Mouse (Mus musculus) urinary bladder, postnatal 10 days (tissue): ENCODE data around the gene Cercam.

Experiments used
- DNase-seq: peaks from one replicate; pipeline ENCODE4 v3.0.0; 2022; ENCODE audit warnings: low spot score

Cercam gene

DNA sequence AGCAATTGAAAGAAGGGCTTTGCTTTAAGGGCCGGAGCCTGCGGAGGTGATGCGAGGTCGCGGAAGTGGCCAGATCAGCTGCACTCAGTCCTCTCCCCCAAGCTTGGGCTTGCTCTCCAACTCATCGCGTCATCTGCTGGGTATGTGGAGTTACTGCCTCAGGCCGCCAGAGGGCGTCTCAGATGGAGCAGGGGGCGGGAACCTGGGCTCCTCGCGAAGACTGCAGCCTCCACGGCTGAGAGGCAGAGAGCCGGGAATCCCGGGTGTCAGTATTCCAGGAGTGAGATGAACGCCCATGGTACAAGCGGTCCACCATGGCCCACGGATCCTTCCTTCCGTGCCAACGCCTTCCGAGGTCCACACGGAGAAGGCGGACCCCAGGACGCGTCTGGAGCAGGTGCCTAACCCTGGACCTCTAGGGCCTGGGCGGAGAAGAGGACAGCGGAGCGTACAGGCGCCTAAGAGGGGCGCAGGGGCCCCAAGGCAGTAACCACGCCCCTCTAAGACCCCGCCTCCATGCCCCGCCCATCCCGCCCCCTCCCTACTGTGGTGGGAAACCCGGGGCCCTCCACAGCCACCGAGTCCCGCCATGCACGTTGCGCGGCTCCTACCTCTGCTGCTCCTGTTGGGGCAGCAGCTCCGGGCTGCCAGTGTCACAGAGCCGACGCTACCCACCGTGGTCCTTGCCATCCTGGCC is at the start of gene Cercam:
Cercam (plus strand) TSS at position 216 of the 697 bp plus-strand sequence.
- DNase-seq: peak; percentile 67

DNA sequence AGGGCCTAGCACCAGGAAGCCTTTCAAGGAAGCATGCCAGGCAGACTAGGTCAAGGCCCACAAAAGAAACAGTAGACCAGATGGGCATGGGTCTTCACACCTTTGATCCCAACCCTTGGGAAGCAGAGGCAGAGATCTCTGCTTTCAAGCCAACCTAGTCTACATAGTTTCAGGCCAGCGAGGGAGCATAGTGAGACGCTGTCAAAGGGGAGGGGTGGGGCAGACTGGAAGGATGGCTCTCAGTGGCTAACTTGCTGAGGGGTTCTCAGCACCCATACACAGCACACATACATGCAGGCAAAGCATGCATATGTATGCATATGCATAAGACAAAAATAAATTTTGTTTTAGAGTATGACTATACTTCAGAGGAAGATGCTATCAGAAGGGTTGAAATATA is 49.6 kb upstream of the Cercam start:
- no peak for DNase-seq

DNA sequence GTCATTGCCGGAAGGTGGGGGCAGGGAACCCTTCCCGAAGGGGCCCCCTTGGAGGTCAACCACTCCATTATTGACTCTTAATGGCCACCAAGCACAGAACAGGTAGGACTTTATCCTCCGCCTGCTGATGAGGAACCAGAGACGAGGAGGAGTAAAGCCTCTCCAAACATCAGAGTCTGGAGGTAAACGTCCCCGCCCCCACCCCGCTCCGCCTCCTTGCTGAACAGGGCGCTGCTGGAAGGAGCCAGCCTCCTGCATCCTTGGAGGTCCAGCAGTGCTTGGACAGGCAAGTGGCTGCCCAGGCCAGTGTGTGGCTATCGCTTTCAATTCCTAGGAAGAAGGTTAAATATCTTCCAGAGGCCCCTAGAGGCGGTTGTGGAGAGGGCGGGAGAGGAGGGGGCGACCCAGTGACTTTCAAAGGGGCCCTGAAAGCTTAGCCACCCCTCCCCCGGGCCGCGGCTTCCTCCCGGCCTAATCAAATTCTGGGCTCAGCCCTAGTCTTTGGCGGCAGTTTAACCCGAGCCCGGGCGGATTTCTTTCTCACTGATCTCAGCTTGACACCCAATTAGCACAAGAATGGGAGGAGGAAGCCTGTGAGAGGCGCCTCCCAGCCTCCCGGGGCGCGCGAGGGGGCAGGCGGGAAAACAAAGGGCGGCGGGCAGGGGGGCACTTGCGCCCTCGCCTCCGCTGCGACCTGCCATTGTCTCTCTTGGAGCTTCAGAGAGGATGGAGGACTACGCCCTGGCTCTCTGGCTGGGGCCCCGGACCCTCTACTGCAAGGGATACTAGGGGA is 48.7 kb upstream of the Cercam start, which contains the start of gene Urm1:
Urm1 (plus strand) TSS at position 51 of the 793 bp plus-strand sequence.
- DNase-seq: no peak

DNA sequence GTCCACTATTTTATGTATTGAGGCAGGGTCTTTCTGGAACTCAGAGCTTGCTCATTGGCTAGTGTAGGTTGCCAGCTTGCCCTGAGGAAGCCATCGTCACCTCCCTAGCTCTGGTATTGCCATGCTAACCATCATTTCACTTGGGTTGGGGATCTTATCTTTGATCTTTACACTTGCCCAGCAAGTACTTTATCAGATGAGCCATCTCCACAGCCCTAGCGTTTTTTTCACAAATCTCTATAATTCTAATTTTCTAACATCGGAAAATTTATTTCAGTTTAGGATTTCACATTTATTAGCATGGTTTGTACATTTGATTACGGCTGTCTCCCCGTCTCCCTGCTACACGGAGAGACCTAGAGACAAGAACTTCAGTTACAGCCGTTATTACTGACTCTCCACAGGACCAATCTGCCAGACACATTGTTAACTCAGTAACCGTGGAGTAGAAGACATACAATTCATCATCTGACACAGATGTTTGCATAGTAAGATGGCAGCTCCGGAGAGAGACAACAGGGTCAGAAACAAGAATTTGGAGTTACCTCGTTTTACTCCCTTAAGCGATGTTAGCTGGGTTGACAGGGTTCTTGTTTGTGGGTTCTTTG is 42.5 kb upstream of the Cercam start:
- DNase-seq: no peak

DNA sequence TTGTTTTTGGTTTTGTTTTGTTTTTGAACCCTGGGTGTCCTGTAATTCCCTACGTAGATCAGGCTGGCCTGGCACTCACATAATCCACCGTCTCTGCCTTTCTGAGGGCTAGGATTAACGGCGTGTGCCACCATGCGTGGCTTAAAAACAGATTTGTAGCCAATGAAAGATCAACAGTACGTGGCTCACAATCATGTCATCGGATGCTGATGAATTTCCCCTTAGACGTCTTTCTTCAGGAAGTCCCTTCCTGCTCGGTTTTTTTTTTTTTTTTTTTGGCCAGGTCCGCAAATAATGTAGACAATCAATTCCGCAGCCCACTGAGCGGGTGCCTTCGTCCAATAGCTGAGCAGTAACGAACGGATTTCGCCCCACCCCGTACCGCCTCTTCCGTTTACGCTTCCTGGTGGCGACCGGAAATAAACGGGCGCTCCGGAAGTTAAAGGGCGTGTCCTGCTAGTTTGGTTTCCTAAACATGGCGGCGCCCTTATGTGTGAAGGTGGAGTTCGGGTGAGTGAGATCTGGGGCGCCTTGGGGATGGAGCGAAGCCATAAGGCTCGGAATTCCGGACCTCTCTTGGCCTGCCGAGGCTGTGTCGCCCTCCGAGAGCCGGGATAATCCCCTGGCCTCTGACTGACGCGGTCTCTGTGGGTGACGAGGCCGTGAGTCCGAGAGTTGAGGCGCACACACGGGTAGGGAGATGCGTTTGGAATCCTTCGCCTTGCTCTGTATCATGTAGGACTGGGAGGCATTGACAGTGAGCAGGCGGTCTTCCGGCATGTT is 41.8 kb upstream of the Cercam start:
- DNase-seq: peak; percentile 72

DNA sequence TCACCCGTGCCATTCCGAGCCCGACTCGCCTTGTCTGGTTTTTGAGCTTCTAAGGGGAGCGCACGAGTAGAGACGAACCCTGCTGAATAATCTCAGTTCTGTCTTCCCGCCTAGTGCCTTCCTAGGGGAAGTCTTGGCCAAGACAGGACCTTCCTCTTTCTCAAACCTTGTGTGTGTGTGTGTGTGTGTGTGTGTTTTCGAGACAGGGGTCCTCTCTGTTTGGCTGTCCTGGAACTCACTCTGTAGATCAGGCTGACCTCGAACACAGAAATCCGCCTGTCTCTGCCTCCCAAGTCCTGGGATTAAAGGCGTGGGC is 41.3 kb upstream of the Cercam start:
- DNase-seq: no peak

DNA sequence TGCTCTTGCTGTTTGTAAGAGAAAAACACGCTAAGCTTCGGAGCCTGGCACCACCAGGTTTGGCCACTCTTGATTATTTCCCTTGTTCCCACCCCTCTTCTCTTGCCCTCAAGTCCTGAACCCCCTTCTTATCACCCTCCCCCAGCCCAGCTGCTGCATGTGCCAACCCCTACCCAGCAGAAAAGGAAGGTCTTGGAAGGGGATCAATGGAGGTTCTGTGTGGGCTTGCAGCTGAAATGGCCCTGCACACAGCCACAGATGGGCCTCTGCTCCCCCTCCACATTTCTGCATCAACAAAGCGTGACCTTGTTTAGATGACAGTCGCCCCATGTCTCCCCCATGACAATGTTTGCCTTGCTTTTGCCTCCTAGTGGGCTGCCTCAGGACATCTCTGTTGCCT is 37.9 kb upstream of the Cercam start:
- no peak for DNase-seq

DNA sequence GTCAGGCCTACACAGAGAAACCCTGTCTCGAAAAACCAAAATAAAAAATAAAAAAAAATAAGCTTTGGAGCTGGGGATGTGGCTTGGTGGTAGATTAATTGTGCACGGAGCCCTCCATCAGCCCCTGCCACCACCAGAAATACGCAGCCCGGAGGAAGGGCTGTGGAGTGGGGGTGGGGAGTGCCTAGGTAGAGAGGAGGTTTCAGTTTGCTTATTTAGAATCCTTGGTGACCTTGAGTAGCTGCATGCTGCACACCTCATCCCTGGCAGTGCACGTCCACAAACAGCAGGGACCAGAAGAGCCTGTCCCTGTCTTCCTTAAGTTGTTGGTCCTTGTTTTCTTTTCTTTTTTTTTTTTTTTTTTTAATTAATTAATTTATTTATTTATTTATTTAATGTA is 35.2 kb upstream of the Cercam start:
- no peak for DNase-seq

DNA sequence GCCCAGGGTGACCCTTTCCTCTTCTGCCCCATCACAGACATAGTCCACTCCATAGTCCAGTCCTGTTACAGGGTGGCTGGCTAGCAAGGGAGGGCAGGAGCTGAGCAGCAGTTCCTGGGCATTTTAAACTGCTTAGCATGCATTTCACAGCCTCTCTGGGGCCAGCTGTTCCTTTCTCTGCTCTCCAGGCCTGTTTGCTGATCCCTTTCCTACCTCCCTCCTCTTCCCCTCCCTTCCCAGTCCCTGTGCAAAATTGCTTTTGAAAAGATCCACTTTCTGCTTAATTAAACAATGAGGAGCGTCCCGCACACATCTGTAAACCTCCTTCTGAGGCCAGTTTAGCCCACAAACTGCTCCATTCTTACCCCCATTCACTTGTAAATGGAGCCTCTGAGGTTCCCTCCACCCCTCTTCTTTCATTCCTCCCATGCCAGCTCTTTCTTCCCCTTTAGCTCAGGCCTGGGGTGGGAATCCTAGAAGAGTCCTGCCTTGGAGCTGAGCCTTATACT is 33.5 kb upstream of the Cercam start:
- no peak for DNase-seq

DNA sequence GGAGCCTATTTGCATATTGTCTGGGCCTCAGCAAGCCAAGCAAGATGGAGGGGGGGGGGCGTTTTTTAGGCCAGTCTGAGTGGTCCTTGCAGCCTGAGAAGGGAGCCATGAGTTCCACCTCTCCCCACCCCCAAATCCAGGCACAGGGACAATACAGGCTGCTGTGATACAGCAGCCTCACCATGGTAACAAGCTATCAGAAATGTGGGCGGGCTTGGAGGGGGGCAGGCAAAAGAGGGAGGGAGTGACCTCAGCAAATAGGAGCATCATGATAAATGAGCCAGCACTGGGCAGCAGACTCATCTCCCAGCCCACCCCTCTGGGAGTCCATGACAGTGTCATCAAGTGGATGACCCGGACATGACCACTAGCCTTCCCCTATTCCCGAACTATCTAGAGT is 29.5 kb upstream of the Cercam start:
- DNase-seq: no peak

DNA sequence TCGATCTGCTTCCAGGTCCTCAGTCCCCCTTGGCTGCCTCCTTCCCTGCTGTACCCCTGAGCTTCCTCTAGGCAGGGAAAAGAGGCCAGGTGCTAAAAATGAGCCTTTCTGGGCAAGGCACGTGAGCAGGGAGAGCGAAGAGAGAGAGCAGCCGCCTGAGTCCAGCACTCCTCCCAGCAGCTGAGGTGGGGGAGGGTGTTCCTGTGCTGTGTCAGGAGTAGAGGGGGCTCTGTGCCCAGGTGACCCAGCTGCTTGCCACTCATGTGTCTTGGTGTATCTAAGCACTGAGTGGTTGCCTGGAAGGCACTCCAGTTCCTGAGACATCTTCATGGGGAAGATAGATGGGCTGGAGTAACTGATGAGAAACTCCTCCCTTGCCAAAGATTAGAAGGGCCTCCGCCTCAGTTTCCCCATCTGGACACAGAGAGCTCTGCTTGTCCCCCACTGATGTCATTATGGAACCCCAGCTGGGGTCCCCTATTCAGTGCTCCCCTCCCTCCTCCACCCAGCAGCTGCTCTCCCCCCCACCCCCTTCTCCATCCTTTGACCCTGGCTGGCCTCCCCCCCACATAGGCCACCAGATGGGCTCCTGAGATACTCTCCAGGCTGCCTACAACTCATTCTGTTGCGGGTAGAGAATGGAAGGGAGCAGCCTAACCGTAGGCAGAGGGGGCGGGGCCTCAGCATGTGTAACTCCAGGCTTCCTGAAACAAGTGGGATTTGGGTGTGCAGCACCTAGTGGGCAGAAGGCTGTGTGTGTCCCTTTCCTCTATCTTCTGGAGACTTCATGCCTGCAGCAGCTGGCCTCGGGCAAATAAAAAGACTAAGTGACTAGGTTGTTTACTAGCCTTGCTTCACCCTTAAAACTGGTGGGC is 25.5 kb upstream of the Cercam start:
- no peak for DNase-seq

DNA sequence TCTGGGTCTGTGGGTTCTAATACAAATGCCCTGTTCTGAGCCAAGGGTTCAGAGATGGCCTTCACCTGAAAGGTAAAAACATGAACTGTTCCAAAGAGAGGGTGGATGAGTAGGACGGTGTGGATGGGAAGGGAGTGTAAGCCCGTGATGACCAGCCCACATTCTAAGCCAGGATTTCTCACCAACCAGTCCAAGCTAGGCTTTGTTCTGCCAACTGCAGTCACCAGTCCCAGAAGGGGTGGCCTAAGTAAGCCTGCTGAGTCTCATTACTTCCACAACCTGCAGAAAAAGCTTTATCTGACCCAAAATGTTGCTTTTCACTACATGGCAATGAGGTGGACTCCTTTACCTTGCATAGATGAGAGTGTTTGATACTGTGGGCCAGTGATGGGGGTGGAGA is 24.8 kb upstream of the Cercam start:
- DNase-seq: no peak

DNA sequence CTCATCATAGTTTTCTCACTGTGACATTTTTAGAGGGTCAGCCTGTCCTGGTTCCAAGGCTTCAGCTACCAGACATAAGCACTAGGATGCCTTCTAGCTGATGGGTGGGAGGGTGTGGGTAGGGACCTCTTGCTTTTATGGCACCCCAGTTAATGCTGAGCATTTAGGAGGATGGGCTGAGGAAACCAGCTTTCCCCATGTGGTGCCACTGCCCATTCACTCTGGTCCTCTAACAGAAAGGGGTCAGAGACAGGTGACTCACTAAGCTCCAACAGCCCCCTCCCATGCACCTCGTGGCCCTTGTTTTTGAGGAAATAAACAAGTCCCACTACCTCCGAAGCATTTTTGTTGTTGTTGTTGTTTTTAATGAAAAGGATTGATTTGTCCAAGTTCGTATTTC is 24.3 kb upstream of the Cercam start:
- no peak for DNase-seq

DNA sequence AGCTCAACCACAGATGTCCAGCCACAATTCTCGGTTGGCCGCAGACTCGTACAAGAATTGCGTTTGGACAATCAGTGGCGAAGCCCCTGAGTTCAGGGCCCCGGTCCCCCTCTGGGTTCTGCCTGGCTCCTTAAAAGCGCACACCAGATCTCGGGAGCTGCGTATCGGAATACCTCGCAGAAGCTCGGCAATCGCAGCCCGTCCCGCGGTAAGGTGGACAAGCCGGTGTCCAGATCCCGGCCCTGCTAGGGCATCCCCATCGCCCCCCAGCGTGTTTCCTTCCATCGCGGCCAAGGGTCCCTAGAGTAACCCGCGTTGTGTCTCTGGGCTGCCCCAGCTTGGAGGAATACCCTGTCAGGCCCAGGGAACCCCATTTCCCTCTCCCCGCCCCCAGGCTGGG is 23.3 kb upstream of the Cercam start:
- no peak for DNase-seq

DNA sequence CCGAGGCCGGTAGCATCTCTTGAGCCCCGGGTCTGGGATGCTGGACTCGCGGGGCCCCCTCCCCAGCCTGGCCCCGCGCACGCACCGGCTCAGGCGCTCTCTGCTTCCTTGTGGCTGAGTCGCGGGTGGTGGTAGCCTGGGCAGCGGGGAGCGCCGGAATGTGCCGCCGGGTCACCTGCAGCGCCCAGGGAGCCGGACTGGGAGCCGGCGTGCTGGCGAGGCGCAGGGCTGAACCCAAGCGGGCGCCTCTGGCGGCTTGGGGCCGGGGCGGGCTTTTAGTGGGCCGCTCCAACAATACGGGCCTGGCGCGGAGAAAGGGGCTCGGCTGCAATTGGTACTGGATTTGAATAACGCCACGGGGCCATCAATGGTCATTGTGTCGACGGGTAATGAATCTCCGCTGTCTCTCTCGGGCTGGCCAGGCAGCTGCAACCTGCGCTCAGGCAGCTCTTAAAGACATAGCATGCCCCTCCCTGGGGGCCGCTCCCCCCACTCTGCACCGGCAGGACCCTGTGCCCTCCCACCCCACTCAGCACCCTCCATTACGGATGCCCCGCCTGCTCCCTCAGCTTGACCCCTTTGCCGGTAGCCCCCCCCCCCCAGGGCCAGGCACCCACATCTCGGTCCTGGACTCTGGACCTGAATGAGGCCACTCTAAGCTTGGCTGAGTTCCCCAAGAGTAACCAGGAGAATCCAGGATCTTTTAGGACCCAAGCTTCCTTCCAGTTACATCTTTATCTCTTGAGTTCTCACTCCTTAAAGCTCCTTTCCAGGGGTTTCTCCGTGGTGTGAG is 22.7 kb upstream of the Cercam start:
- no peak for DNase-seq

DNA sequence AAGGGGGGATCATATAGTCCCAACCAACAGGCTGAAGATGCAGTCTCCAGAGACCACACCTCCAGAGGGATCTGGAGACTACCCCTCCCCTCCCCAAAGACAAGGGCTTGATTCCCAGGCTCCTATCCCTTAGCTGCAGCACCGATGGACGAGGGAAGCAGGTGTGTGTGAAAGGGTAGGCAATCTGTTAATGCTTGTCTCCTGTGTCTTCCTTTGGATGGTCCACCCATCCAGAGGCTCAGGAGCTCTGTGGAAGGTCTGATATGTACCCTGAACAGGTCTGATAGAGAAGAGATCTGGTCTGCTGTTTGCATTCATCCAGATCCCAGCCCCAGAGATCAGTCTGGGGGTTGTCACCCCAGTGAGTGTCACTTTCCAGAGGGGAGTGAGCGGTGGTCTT is 22.1 kb upstream of the Cercam start:
- no peak for DNase-seq

DNA sequence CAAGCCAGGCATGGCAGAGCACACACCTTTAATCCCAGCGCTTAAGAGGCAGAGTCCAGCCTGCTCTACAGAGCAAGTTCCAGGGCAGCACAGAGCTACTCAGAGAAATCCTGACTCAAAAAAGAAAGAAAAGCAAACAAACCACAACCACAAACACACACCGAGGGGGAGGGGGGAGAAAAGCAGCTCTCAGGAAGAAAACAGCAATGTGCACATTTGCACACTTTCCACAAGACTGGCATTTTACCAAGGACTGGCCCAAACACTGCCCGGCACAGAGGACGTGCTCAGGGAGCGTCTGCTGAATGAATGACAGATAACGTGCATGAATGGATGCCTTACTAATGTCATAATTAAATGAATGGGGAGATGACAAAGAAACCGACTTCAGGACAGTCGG is 19.9 kb upstream of the Cercam start:
- DNase-seq: no peak

DNA sequence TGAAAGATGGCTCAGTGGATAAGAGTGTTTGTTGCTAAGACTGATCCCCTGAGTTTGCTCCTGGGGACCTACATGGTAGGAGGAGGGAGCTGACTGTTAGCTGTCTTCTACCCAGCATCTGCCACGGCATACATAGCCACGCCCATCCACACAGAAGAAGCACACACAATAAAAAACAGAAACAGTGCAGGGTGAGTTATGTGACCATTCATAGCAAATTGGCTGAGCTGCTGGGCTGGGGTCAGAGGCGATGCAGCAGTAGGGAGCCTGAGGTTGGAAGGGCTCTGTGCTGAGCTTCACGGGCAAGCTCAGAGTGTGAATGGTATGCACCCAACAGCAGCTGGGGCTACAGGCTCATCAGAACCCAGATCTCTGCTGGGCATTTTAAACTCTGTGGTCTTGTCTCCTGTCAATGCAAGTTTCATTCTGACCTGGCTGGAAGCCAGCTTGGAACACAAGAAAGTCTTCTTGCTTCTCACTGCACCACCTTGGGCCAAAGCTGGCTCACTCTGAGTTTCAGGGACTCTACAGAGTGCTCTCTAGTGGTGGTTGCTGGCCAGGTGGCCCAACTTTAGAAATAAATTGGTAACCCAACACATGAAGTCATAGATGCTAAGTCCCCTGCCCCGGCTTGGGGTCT is 19.0 kb upstream of the Cercam start:
- no peak for DNase-seq

DNA sequence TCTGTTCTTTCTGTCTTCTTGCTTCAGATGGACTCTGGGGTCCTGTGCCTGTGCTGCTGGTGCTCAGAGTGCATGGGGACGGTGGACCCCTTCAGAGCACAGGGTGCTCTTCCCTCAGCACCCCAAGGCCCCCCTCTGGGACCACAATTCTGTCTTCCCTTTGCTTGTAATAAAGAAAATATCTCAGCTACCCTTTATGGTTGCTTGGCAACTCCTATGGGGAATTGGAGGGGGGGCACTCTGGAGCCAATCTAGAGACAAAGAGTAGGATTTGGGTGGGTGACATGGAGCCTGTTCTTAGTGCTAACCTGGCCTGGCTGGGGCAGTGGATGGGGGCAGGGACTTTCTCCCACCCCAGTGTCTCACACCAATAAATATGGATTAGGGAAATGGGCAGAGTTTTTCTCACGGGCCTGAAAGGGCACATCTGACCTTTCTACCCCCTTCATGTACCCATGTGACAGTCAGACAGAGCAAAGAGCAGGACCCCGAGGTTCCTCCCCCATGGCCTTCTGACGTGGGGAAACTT is 15.9 kb upstream of the Cercam start:
- no peak for DNase-seq

DNA sequence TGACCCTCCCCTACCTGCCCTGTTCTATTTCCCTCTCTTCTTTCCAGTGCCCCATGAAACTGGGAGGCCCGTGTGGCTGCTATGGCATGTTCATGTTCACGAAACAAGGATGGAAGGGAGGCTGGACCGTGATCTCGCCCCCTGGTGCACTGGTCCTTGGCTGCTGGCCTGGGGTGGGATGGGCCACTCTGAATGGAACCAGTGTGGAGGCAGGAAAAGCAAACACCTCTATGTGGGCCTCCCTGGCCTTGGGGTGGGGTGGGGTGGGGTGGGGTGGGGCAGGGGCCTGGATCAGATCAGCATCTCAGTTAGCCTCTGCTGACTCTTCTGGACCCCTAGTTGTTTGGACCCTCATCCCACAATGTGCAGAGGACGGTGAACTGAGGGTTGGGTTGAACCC is 15.2 kb upstream of the Cercam start:
- DNase-seq: no peak
